Mouse (Mus musculus): ENCODE data around the gene Sycp3. TPM values are rescaled to one million over a fixed set of nuclear protein-coding genes. Genes with fewer than 3 reads are reported as not detected.
"Not testable (repeated sequence)": the region's sequence is repeated elsewhere in the genome, so short reads cannot be mapped to it uniquely, and the experiment has no call there.

Sycp3 gene
- total and polyA plus RNA-seq, 2 experiments from 2014 or later, result 0.50 TPM; not detected in 1

DNA sequence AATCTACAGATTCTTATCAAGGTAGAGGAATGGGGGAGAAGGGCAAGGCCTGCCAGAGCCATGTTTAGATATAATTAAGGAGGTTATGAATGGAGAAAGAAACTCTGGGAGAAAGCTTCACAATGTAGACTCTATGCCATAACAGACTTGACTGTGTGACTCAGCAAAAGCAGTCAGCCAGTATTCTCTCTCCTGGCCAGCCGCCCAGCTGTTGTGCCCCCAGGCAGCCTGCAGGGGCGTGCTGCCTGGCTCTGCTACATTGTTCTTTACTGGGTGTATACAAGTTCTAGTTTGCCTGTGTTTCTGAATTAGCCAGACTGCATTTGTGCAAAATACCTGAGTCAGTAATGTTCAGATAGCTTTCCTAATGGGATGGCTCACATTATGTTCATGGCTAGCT is 55.1 kb downstream of the Sycp3 start:
- H3K4me3 ChIP-seq (ENCODE audit: low read length), result no peak overlapping the region
- H3K36me3 ChIP-seq (ENCODE audit: insufficient read depth, low read length), result no peaks in the 10 kb centered on the region
- no peak overlapping the region for H3K9ac ChIP-seq (replicated peaks; ENCODE audit: low read length)
- TF ChIP-seq CTCF (IDR thresholded peaks at IDR 0.05; ENCODE audit: low read depth), result peak; percentile 45
- H3K27ac ChIP-seq, result no peak overlapping the region
- peak; percentile 59 for DNase-seq (ENCODE audit: low spot score)
- H3K4me2 ChIP-seq (ENCODE audit: low read depth, low read length), result no peak overlapping the region
- no peaks in the 10 kb centered on the region for H3K9me3 ChIP-seq (ENCODE audit: low read length)
- H3K27me3 ChIP-seq (ENCODE audit: insufficient read depth, low read length), result no peaks in the 10 kb centered on the region
- 0 out of 2 replicates have a peak, but pooled peaks have one; percentile 66 for ATAC-seq
- H3K4me1 ChIP-seq (ENCODE audit: insufficient read depth, low read length), result no peaks in the 10 kb centered on the region
- 42% methylated on average over 2 of the region's 2 CpGs for WGBS

- WGBS, result 85% methylated on average over 7 of the region's 7 CpGs
- H3K36me3 ChIP-seq (ENCODE audit: insufficient read depth, low read length); H3K4me1 ChIP-seq (ENCODE audit: insufficient read depth, low read length); ATAC-seq; H3K27ac ChIP-seq; H3K9me3 ChIP-seq (ENCODE audit: low read length); H3K4me2 ChIP-seq (ENCODE audit: low read depth, low read length); DNase-seq (ENCODE audit: low spot score); H3K9ac ChIP-seq (replicated peaks; ENCODE audit: low read length); H3K27me3 ChIP-seq (ENCODE audit: insufficient read depth, low read length); H3K4me3 ChIP-seq (ENCODE audit: low read length): not testable (repeated sequence)
Observed at GRCm38 (mm10) chr10:88515049-88515448, 55.7 kb downstream of the Sycp3 start.

DNA sequence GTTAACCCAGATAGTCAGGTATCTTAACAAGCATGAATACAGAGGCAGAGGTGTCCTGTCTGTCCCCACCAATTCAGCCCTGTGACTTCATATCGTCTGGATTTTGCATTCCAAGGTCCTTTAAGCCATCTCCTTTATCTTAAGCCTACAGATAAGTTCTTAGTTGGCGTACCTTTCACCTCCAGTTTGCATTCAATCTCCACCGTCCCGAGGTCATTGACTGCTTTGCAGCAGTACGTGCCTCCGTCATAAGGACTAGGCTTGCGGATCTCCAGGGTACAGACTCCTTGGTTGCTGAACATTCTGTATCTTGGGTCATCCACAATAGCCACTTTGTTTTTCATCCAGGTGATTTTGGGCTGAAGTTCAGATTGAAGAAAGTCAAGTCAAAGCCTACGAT is 63.4 kb downstream of the Sycp3 start:
- WGBS, result 95% methylated on average over 8 of the region's 8 CpGs
- no peak overlapping the region for H3K4me2 ChIP-seq (ENCODE audit: low read depth, low read length)
- TF ChIP-seq CTCF (IDR thresholded peaks at IDR 0.05; ENCODE audit: low read depth), result no peak
- H3K9ac ChIP-seq (replicated peaks; ENCODE audit: low read length), result no peak overlapping the region
- no peaks in the 10 kb centered on the region for H3K4me1 ChIP-seq (ENCODE audit: insufficient read depth, low read length)
- H3K4me3 ChIP-seq (ENCODE audit: low read length), result no peak overlapping the region
- H3K27me3 ChIP-seq (ENCODE audit: insufficient read depth, low read length), result no peaks in the 10 kb centered on the region
- no peaks in the 10 kb centered on the region for H3K9me3 ChIP-seq (ENCODE audit: low read length)
- DNase-seq (ENCODE audit: low spot score) (no peak), ATAC-seq (no peak)
- no peak overlapping the region for H3K27ac ChIP-seq
- no peaks in the 10 kb centered on the region for H3K36me3 ChIP-seq (ENCODE audit: insufficient read depth, low read length)

Other genes starting within 250 kb of the Sycp3 start
- gene Dram1, start 80.5 kb upstream of the Sycp3 start, total RNA-seq (2014; rRNA removed), result 0.18 and 0.42 TPM in 2 replicates
- 0.51 and 0.62 TPM in 2 replicates for gene Dram1, start 80.5 kb upstream of the Sycp3 start, polyA plus RNA-seq (2015; fragmentation: Nextera tagmentation; extraction: Ambion mirVana)
- gene Gnptab, start 80.4 kb upstream of the Sycp3 start, total RNA-seq (2014; rRNA removed), result 40.5 and 41.2 TPM in 2 replicates
- 17.9 and 19.0 TPM in 2 replicates for gene Gnptab, start 80.4 kb upstream of the Sycp3 start, polyA plus RNA-seq (2015; fragmentation: Nextera tagmentation; extraction: Ambion mirVana)
- 24.2 and 39.3 TPM in 2 replicates for gene Chpt1, start 44.5 kb downstream of the Sycp3 start, total RNA-seq (2014; rRNA removed)
- 40.4 and 45.2 TPM in 2 replicates for gene Chpt1, start 44.5 kb downstream of the Sycp3 start, polyA plus RNA-seq (2015; fragmentation: Nextera tagmentation; extraction: Ambion mirVana)
- gene Mybpc1, start 145.6 kb downstream of the Sycp3 start, total RNA-seq (2014; rRNA removed), result 5.5 and 6.2 TPM in 2 replicates
- gene Mybpc1, start 145.6 kb downstream of the Sycp3 start, polyA plus RNA-seq (2015; fragmentation: Nextera tagmentation; extraction: Ambion mirVana), result 3.7 and 4.2 TPM in 2 replicates
- not detected in 2 replicates for gene Spic, start 225.4 kb downstream of the Sycp3 start, total RNA-seq (2014; rRNA removed)
- not detected in 2 replicates for gene Spic, start 225.4 kb downstream of the Sycp3 start, polyA plus RNA-seq (2015; fragmentation: Nextera tagmentation; extraction: Ambion mirVana)

All from hindbrain, postnatal 0 days (tissue).